Mouse (Mus musculus) inflammation-experienced regulatory T-cells, adult 6 months (primary cell): ENCODE data around the gene Atp4b. TPM values are rescaled to one million over a fixed set of nuclear protein-coding genes. Genes with fewer than 3 reads are reported as not detected.

Experiments used
- polyA plus RNA-seq, 3 experiments: library from polyadenylated mRNA; unstranded; fragments of 100-300 nt; shearing (Covaris generic); gene quantifications; one replicate each; pipeline ENCODE4 v1.2.1; 2017

Gene Atp4b
- polyA plus RNA-seq, 3 experiments from 2014 or later, result not detected

Other genes with a start within 250 kb of the Atp4b start
- gene Lamp1, start 237.7 kb downstream of the Atp4b start, polyA plus RNA-seq, result 10 to 100 TPM; 10.1 to 22.6 (median 17.5) TPM
- 1 to 10 TPM in 2 of 3 experiments, under 1 TPM in 1; 0.48 to 6.3 (median 2.8) TPM for gene Grtp1, start 196.2 kb downstream of the Atp4b start, polyA plus RNA-seq
- not detected for gene Adprhl1, start 142.7 kb downstream of the Atp4b start, polyA plus RNA-seq
- 10 to 100 TPM; 16.0 to 25.2 (median 22.4) TPM for gene Dcun1d2, start 108.7 kb downstream of the Atp4b start, polyA plus RNA-seq
- gene Tmco3, start 108.6 kb downstream of the Atp4b start, polyA plus RNA-seq, result 10 to 100 TPM; 24.1 to 28.8 (median 26.7) TPM
- gene Tfdp1, start 58.1 kb downstream of the Atp4b start, polyA plus RNA-seq, result 10 to 100 TPM; 33.2 to 64.7 (median 37.8) TPM
- not detected for gene Grk1, start 8.3 kb upstream of the Atp4b start, polyA plus RNA-seq
- not detected for gene Tmem255b, start 38.4 kb upstream of the Atp4b start, polyA plus RNA-seq
- gene Gas6, start 97.7 kb upstream of the Atp4b start, polyA plus RNA-seq, result not detected
- gene 1700029H14Rik, start 165.6 kb upstream of the Atp4b start, polyA plus RNA-seq, result not detected